Mouse (Mus musculus) intestine, postnatal 0 days (tissue): ENCODE measurements at regions not wholly inside any gene's neighbourhood (a gene's known extent, or its start where the extent isn't known, plus 50 kb on each side); places are given as distances from the start of the nearest gene placed in this dataset.

ENCODE experiments used
- ATAC-seq: fragments of 200-750 bp; cut with Nextera tagmentation; 2 replicates; pipeline ENCODE4 v1.8.0; 2017; ENCODE audit warnings: mild to moderate bottlenecking, moderate TSS enrichment, moderate library complexity
- H3K27ac ChIP-seq: fragments of 300-500 bp; sonication (generic); 2 replicates; pipeline ENCODE4 v1.5.1; 2014; ENCODE audit warnings: mild to moderate bottlenecking, low read depth, low read length, moderate library complexity
- H3K27me3 ChIP-seq: fragments of 300-500 bp; sonication (generic); replicated peaks from 2 replicates; pipeline ENCODE4 v1.6.1; 2014; ENCODE audit warnings: low read length, mixed read lengths; ENCODE audit not compliant: control insufficient read depth, insufficient read depth
- H3K36me3 ChIP-seq: fragments of 300-500 bp; sonication (generic); 2 replicates; pipeline ENCODE4 v1.6.1; 2014; ENCODE audit warnings: mild to moderate bottlenecking, moderate library complexity; ENCODE audit not compliant: control insufficient read depth, insufficient read depth
- H3K4me1 ChIP-seq: fragments of 300-500 bp; sonication (generic); replicated peaks from 2 replicates; pipeline ENCODE4 v1.6.1; 2014; ENCODE audit warnings: antibody characterized with exemption, low read length, mixed read lengths; ENCODE audit not compliant: control insufficient read depth, insufficient read depth
- H3K4me2 ChIP-seq: fragments of 300-500 bp; sonication (generic); replicated peaks from 2 replicates; pipeline ENCODE4 v1.6.1; 2014; ENCODE audit warnings: low read depth, mild to moderate bottlenecking, moderate library complexity
- H3K4me3 ChIP-seq: fragments of 300-500 bp; sonication (generic); 2 replicates; pipeline ENCODE4 v1.5.1; 2014; ENCODE audit warnings: low read depth, low read length
- H3K9ac ChIP-seq: fragments of 300-500 bp; sonication (generic); 2 replicates; pipeline ENCODE4 v1.6.1; 2014; ENCODE audit warnings: mild to moderate bottlenecking, low read depth, low read length
- H3K9me3 ChIP-seq: fragments of 300-500 bp; sonication (generic); 2 replicates; pipeline ENCODE4 v1.6.1; 2016; ENCODE audit warnings: mixed run types; ENCODE audit not compliant: control insufficient read depth
- CTCF ChIP-seq: sonication (generic); IDR thresholded peaks from 2 replicates; pipeline ENCODE4 v1.5.1; 2016; ENCODE audit warnings: low read depth, mild to moderate bottlenecking, control low read depth, antibody characterized with exemption, moderate library complexity
- WGBS: fragments of 180-500 bp; shearing (Covaris S2); extraction: QIAGEN DNeasy Blood & Tissue Kit; methylation state at CpG from one replicate; pipeline ENCODE4 v1.1.7; 2014; 5-methylcytosine and 5-hydroxymethylcytosine counted together

DNA sequence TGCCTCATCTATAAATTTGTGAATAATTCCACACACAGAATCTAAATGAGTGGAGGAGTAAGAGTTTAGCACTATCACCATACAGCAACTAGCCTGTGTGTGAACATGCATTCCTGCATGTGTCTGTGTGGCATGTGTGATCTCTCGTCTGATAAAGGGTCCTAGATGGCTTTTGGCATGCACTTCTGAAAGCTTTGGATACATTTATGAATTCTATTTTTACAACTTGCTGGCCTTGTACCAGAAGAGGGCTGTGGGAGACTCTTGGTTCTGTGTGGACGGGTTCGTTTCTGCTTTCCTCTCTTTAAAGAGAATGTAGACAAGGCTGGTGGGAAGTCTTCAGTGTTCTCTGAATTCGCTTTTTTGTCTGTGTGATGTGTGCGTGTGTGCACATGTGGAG, 148.7 kb upstream of the Id2 start:
- Histone ChIP-seq H3K4me1 (no peaks in the 10 kb centered on the region), H3K27ac (no peak overlapping the region), H3K4me3 (no peak overlapping the region), H3K4me2 (no peak overlapping the region), H3K9ac (no peak overlapping the region), H3K9me3 (no peaks in the 10 kb centered on the region), H3K36me3 (no peaks in the 10 kb centered on the region), H3K27me3 (no peaks in the 10 kb centered on the region)
- WGBS, result 72% methylated on average over 5 of the region's 5 CpGs
- TF ChIP-seq CTCF, result no peak
- ATAC-seq, result no peak

DNA sequence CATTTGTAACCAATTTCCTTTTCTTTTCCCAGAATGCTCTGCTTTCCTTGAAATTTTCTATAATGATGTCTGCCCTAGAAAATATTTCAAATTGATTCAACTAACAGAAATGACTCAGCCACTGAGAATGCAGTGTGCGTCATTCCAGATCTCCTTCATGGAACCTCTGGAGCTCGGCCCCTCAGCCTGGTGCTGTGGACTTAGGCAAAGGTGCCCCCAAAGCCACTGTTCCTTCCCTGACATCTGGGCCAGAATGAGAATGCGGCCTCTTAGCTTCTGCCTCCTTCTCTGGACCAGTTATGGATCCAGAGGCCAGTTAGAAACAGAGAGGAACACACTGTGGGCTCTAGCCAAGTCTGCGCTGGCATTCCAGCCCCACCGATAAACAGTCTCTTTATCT, 148.3 kb upstream of the Id2 start:
- no peak overlapping the region for H3K9ac ChIP-seq
- no peaks in the 10 kb centered on the region for H3K4me1 ChIP-seq
- H3K27me3 ChIP-seq, result no peaks in the 10 kb centered on the region
- no peak overlapping the region for H3K4me2 ChIP-seq
- H3K36me3 ChIP-seq, result no peaks in the 10 kb centered on the region
- no peaks in the 10 kb centered on the region for H3K9me3 ChIP-seq
- H3K27ac ChIP-seq, result no peak overlapping the region
- no peak for ATAC-seq
- TF ChIP-seq CTCF, result no peak
- 70% methylated on average over 5 of the region's 5 CpGs for WGBS
- H3K4me3 ChIP-seq, result no peak overlapping the region

DNA sequence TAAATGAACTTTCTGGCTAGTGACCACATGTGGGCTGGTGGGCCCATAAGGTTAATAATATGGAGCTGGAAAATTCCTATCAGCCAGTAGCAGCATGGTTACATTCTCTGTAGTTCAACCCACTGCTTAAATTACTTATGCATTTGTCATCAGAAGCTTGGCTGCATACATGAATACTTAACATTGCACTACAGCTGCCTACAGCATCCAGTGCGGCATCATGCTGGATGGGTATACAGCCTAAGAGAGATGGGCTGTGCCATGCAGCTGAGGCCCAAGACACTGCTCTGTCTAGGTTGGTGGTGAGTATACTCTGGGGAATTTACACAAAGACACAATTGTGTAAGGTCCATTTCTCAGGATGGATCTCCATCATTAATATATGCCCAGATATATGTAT, 147.7 kb upstream of the Id2 start:
- 86% methylated on average over 1 of the region's 1 CpGs for WGBS
- Histone ChIP-seq H3K4me2 (no peak overlapping the region), H3K36me3 (no peaks in the 10 kb centered on the region), H3K9ac (no peak overlapping the region), H3K4me1 (no peaks in the 10 kb centered on the region), H3K27me3 (no peaks in the 10 kb centered on the region), H3K4me3 (no peak overlapping the region), H3K27ac (no peak overlapping the region), H3K9me3 (no peaks in the 10 kb centered on the region)
- no peak for TF ChIP-seq CTCF
- no peak for ATAC-seq

DNA sequence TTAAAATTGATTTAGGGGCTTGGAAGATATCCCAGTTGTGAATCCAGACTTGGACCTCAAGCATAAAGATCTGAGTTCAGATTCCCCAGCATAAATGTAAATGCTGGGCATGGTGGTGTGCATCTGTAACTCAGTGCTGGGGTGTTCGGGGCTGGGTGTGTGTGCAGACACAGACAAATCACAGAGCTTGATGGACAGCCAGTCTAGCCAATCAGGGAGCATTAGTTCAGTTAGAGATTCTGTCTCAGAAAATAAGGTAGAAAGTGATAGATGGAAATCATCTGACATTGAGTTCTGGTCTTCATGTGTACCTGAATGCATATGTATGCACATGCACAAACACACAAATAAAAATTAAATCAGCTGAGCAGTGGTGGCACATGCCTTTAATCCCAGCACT, 147.0 kb upstream of the Id2 start:
- Histone ChIP-seq H3K27ac (no peak overlapping the region), H3K27me3 (no peaks in the 10 kb centered on the region), H3K36me3 (no peaks in the 10 kb centered on the region), H3K4me2 (no peak overlapping the region), H3K4me1 (no peaks in the 10 kb centered on the region), H3K4me3 (no peak overlapping the region), H3K9ac (no peak overlapping the region), H3K9me3 (no peaks in the 10 kb centered on the region)
- no peak for ATAC-seq
- 76% methylated on average over 1 of the region's 1 CpGs for WGBS
- TF ChIP-seq CTCF, result no peak

DNA sequence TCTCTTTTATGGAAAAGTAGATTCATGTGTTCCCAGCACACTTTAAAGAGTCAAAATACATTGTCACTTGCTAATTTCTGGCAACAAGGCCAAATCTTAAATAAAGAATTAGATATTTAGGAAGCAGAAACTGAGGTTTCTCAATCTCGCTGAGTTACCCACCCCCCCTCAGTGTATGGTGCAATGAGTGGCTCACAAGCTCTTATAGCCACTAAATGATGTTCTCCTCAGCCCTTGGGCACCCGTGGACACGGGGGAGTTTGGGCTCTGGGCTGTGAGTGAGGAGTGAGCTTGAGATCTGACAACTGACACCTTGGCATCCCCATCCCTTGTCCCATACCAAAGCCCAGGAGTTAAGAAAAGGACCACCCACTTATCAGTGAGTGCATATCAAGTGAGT, 145.4 kb upstream of the Id2 start:
- no peak overlapping the region for H3K27ac ChIP-seq
- H3K27me3 ChIP-seq, result no peaks in the 10 kb centered on the region
- TF ChIP-seq CTCF, result no peak
- no peak for ATAC-seq
- H3K9ac ChIP-seq, result no peak overlapping the region
- H3K4me2 ChIP-seq, result no peak overlapping the region
- H3K9me3 ChIP-seq, result no peaks in the 10 kb centered on the region
- no peaks in the 10 kb centered on the region for H3K36me3 ChIP-seq
- no peak overlapping the region for H3K4me3 ChIP-seq
- WGBS, result 66% methylated on average over 3 of the region's 3 CpGs
- H3K4me1 ChIP-seq, result no peaks in the 10 kb centered on the region

- no peak overlapping the region for H3K27ac ChIP-seq
- H3K4me2 ChIP-seq, result no peak overlapping the region
- no peaks in the 10 kb centered on the region for H3K27me3 ChIP-seq
- no peak overlapping the region for H3K9ac ChIP-seq
- H3K9me3 ChIP-seq, result no peaks in the 10 kb centered on the region
- H3K4me1 ChIP-seq, result no peaks in the 10 kb centered on the region
- 81% methylated on average over 3 of the region's 3 CpGs for WGBS
- no peak for TF ChIP-seq CTCF
- no peak for ATAC-seq
- no peaks in the 10 kb centered on the region for H3K36me3 ChIP-seq
- no peak overlapping the region for H3K4me3 ChIP-seq
Observed at GRCm38 (mm10) chr12:25241675-25242074, 144.7 kb upstream of the Id2 start.

- no peak for ATAC-seq
- TF ChIP-seq CTCF, result no peak
- no peak overlapping the region for H3K27ac ChIP-seq
- H3K27me3 ChIP-seq, result no peaks in the 10 kb centered on the region
- H3K36me3 ChIP-seq, result no peaks in the 10 kb centered on the region
- H3K4me3 ChIP-seq, result no peak overlapping the region
- no peak overlapping the region for H3K9ac ChIP-seq
- WGBS, result 88% methylated on average over 3 of the region's 3 CpGs
- no peaks in the 10 kb centered on the region for H3K9me3 ChIP-seq
- H3K4me1 ChIP-seq, result no peaks in the 10 kb centered on the region
- H3K4me2 ChIP-seq, result no peak overlapping the region
Observed at GRCm38 (mm10) chr12:25240796-25241195, 143.9 kb upstream of the Id2 start.
